ENCODE assay signal across 15 mouse cellular contexts in genomic region chr11:51807108-51807879, GRCm38 (mm10). TPM values are rescaled to one million over a fixed set of nuclear protein-coding genes. Genes with fewer than 3 reads are reported as not detected.
DNase-seq lines count a peak whose midpoint lies in the region; ATAC-seq lines count a peak whose summit lies in the region.
"Had no signal": no experiment of that assay in that cellular context is flagged by ENCODE, and none has a peak within 500 bp of the region (broad histone marks: within the 10 kb centered on the region; RNA-seq: fewer than 3 reads in every experiment).

No protein-coding gene starts in this region.

- no peak overlapping the region for H3K4me3 ChIP-seq in embryonic facial prominence, embryonic 14.5 days (ENCODE audit: low read depth, low read length)
- H3K4me3 ChIP-seq in forebrain, embryonic 13.5 days: no peak overlapping the region
- no peak overlapping the region for H3K4me3 ChIP-seq in midbrain, embryonic 13.5 days (replicated peaks)
- H3K4me3 ChIP-seq: forebrain, embryonic 12.5 days had no signal

- no peaks in the 10 kb centered on the region for H3K4me1 ChIP-seq in embryonic facial prominence, embryonic 14.5 days (ENCODE audit: control insufficient read depth, insufficient read depth, low read length)
- H3K4me1 ChIP-seq in forebrain, embryonic 13.5 days: peaks cover 5% of the 10 kb centered on the region; the same call in 1 of the 2 replicates
- H3K4me1 ChIP-seq in midbrain, embryonic 13.5 days (replicated peaks): peaks cover 5% of the 10 kb centered on the region

- 0 out of 2 replicates have a peak overlapping the region, but pooled peaks have one; percentile 33 for H3K27ac ChIP-seq in embryonic facial prominence, embryonic 14.5 days (replicated peaks; ENCODE audit: low read depth, low read length)
- H3K27ac ChIP-seq in forebrain, embryonic 13.5 days: no peak overlapping the region
- no peak overlapping the region for H3K27ac ChIP-seq in midbrain, embryonic 13.5 days
- H3K27ac ChIP-seq: forebrain, embryonic 12.5 days; hindbrain, postnatal 0 days had no signal

- 0 out of 2 replicates have a peak, but pooled peaks have one; percentile 37 for ATAC-seq in embryonic facial prominence, embryonic 14.5 days (ENCODE audit: low read depth)
- no peak for ATAC-seq in forebrain, embryonic 13.5 days
- ATAC-seq in midbrain, embryonic 13.5 days: no peak
- ATAC-seq: hindbrain, postnatal 0 days had no signal

- no peak overlapping the region for H3K4me2 ChIP-seq in embryonic facial prominence, embryonic 14.5 days (ENCODE audit: low read depth, low read length)
- no peak overlapping the region for H3K4me2 ChIP-seq in forebrain, embryonic 13.5 days
- no peak overlapping the region for H3K4me2 ChIP-seq in midbrain, embryonic 13.5 days (replicated peaks)
- H3K4me2 ChIP-seq: forebrain, embryonic 12.5 days had no signal

- H3K9me3 ChIP-seq in embryonic facial prominence, embryonic 14.5 days (ENCODE audit: control insufficient read depth, low read length): no peaks in the 10 kb centered on the region
- H3K9me3 ChIP-seq in forebrain, embryonic 13.5 days (replicated peaks): no peaks in the 10 kb centered on the region
- no peaks in the 10 kb centered on the region for H3K9me3 ChIP-seq in midbrain, embryonic 13.5 days
- H3K9me3 ChIP-seq: forebrain, embryonic 12.5 days had no signal

- H3K27me3 ChIP-seq in embryonic facial prominence, embryonic 14.5 days (replicated peaks; ENCODE audit: control insufficient read depth, insufficient read depth, low read length): no peaks in the 10 kb centered on the region
- H3K27me3 ChIP-seq in forebrain, embryonic 13.5 days: peaks cover 4% of the 10 kb centered on the region; the same call in 1 of the 2 replicates
- H3K27me3 ChIP-seq in midbrain, embryonic 13.5 days: no peaks in the 10 kb centered on the region
- H3K27me3 ChIP-seq: forebrain, embryonic 12.5 days had no signal

- H3K36me3 ChIP-seq in embryonic facial prominence, embryonic 14.5 days (ENCODE audit: control insufficient read depth, insufficient read depth, low read length): no peaks in the 10 kb centered on the region
- no peaks in the 10 kb centered on the region for H3K36me3 ChIP-seq in forebrain, embryonic 13.5 days (ENCODE audit: poor library complexity, severe bottlenecking)
- H3K36me3 ChIP-seq in midbrain, embryonic 13.5 days: no peaks in the 10 kb centered on the region
- H3K36me3 ChIP-seq: forebrain, embryonic 12.5 days had no signal

- 37% methylated on average over 13 of the region's 13 CpGs for WGBS in embryonic facial prominence, embryonic 14.5 days
- WGBS in forebrain, embryonic 13.5 days: 66% methylated on average over 13 of the region's 13 CpGs
- 57% methylated on average over 13 of the region's 13 CpGs for WGBS in midbrain, embryonic 13.5 days

- DNase-seq in kidney, adult 11 months: peak; percentile 48
- no peak for DNase-seq in kidney, postnatal 10 days
- DNase-seq in 416B (ENCODE audit: low read depth): peak; percentile 56
- DNase-seq in embryonic facial prominence, embryonic 14.5 days (ENCODE audit: low spot score): peak; percentile 36
- DNase-seq in kidney, postnatal 36 days: peak; percentile 31 to 58
- DNase-seq in cerebellum, postnatal 10 days: no peak
- DNase-seq: adrenal gland, adult 2 months; cerebellum, adult 8-10 months; layer of hippocampus, adult 9-11 months; right cerebral cortex, postnatal 14 days; thymus, postnatal 14 days had no signal

- 0 out of 2 replicates have a peak overlapping the region, but pooled peaks have one; percentile 25 for H3K9ac ChIP-seq in embryonic facial prominence, embryonic 14.5 days (ENCODE audit: low read depth, low read length)
- H3K9ac ChIP-seq in forebrain, embryonic 13.5 days: no peak overlapping the region
- no peak overlapping the region for H3K9ac ChIP-seq in midbrain, embryonic 13.5 days (replicated peaks)
- H3K9ac ChIP-seq: forebrain, embryonic 12.5 days had no signal

RNA-seq across cellular contexts. Expression of gene Sar1b, which starts 43.8 kb away (rescaled TPM):
- polyA plus RNA-seq in embryonic facial prominence, embryonic 14.5 days (2014; fragmentation: Nextera tagmentation; extraction: Ambion mirVana): 112 and 113 TPM in 2 replicates
- 140 and 146 TPM in 2 replicates for polyA plus RNA-seq in forebrain, embryonic 13.5 days (2015; fragmentation: Nextera tagmentation; extraction: Ambion mirVana)
- polyA plus RNA-seq in midbrain, embryonic 13.5 days (2015; fragmentation: Nextera tagmentation; extraction: Ambion mirVana): 150 and 167 TPM in 2 replicates

RNA-seq across cellular contexts. Expression of gene Sec24a, which starts 43.9 kb away (rescaled TPM):
- polyA plus RNA-seq in embryonic facial prominence, embryonic 14.5 days (2014; fragmentation: Nextera tagmentation; extraction: Ambion mirVana): 17.1 and 17.7 TPM in 2 replicates
- polyA plus RNA-seq in forebrain, embryonic 13.5 days (2015; fragmentation: Nextera tagmentation; extraction: Ambion mirVana): 11.0 and 11.7 TPM in 2 replicates
- 13.8 and 14.9 TPM in 2 replicates for polyA plus RNA-seq in midbrain, embryonic 13.5 days (2015; fragmentation: Nextera tagmentation; extraction: Ambion mirVana)

RNA-seq across cellular contexts. Expression of gene Jade2, which starts 50.2 kb away (rescaled TPM):
- polyA plus RNA-seq in embryonic facial prominence, embryonic 14.5 days (2014; fragmentation: Nextera tagmentation; extraction: Ambion mirVana): 1.1 and 1.4 TPM in 2 replicates
- 0.27 and 0.37 TPM in 2 replicates for polyA plus RNA-seq in forebrain, embryonic 13.5 days (2015; fragmentation: Nextera tagmentation; extraction: Ambion mirVana)
- 0.31 and 0.32 TPM in 2 replicates for polyA plus RNA-seq in midbrain, embryonic 13.5 days (2015; fragmentation: Nextera tagmentation; extraction: Ambion mirVana)

Comparison
In these comparisons a context has a peak if more than half of its experiments do, and no peak if none do; other contexts are left out.
1. DNase-seq: peak in kidney, adult 11 months (single experiment), 416B (single experiment), embryonic facial prominence, embryonic 14.5 days (single experiment) and kidney, postnatal 36 days (2 of 2); none in kidney, postnatal 10 days (single experiment) and cerebellum, postnatal 10 days (0 of 2).